Mouse (Mus musculus) CD4-positive, CD25-positive, alpha-beta regulatory T cell, adult 2 months (primary cell): ENCODE measurements around the gene Tbc1d5.

ENCODE experiments used
- DNase-seq: peaks from one replicate; pipeline ENCODE4 v3.0.0-alpha.2; 2012; ENCODE audit warnings: low read depth, low spot score

Gene Tbc1d5

GRCm38 (mm10) chr17:51179195-51179953 is at the start of gene Tbc1d5:
TSS of gene Tbc1d5 (minus strand) at chr17:51179352.
- peak; percentile 81 for DNase-seq

- no peak for DNase-seq
Observed at GRCm38 (mm10) chr17:51226056-51226455, 46.9 kb upstream of the Tbc1d5 start.

GRCm38 (mm10) chr17:51223152-51223551 is 44.0 kb upstream of the Tbc1d5 start:
- no peak for DNase-seq

- DNase-seq, result no peak
Observed at GRCm38 (mm10) chr17:51221075-51221474, 41.9 kb upstream of the Tbc1d5 start.

GRCm38 (mm10) chr17:51219897-51220296 is 40.7 kb upstream of the Tbc1d5 start:
- no peak for DNase-seq

- no peak for DNase-seq
Observed at GRCm38 (mm10) chr17:51216426-51216825, 37.3 kb upstream of the Tbc1d5 start.

GRCm38 (mm10) chr17:51209565-51209964 is 30.4 kb upstream of the Tbc1d5 start:
- DNase-seq, result no peak

- no peak for DNase-seq
Observed at GRCm38 (mm10) chr17:51204643-51205042, 25.5 kb upstream of the Tbc1d5 start.

- no peak for DNase-seq
Observed at GRCm38 (mm10) chr17:51195561-51195960, 16.4 kb upstream of the Tbc1d5 start.

- DNase-seq, result no peak
Observed at GRCm38 (mm10) chr17:51194787-51195186, 15.6 kb upstream of the Tbc1d5 start.

GRCm38 (mm10) chr17:51191381-51191780 is 12.2 kb upstream of the Tbc1d5 start:
- DNase-seq, result no peak

- DNase-seq, result no peak
Observed at GRCm38 (mm10) chr17:51182715-51183114, 3.6 kb upstream of the Tbc1d5 start.

GRCm38 (mm10) chr17:51178491-51179194 is 509 bp downstream of the Tbc1d5 start:
- peak; percentile 59 for DNase-seq

GRCm38 (mm10) chr17:51177923-51178322 is 1.2 kb downstream of the Tbc1d5 start:
- DNase-seq, result no peak

GRCm38 (mm10) chr17:51172332-51172731 is 6.8 kb downstream of the Tbc1d5 start:
- DNase-seq, result peak; percentile 6

GRCm38 (mm10) chr17:51171504-51171903 is 7.6 kb downstream of the Tbc1d5 start:
- DNase-seq, result no peak

- DNase-seq, result no peak
Observed at GRCm38 (mm10) chr17:51169911-51170310, 9.2 kb downstream of the Tbc1d5 start.

- no peak for DNase-seq
Observed at GRCm38 (mm10) chr17:51162366-51162765, 16.8 kb downstream of the Tbc1d5 start.

- DNase-seq, result peak; percentile 5
Observed at GRCm38 (mm10) chr17:51159261-51159660, 19.9 kb downstream of the Tbc1d5 start.

- DNase-seq, result no peak
Observed at GRCm38 (mm10) chr17:51150999-51151398, 28.2 kb downstream of the Tbc1d5 start.

- DNase-seq, result no peak
Observed at GRCm38 (mm10) chr17:51144983-51145382, 34.2 kb downstream of the Tbc1d5 start.

- no peak for DNase-seq
Observed at GRCm38 (mm10) chr17:51142095-51142494, 37.1 kb downstream of the Tbc1d5 start.

GRCm38 (mm10) chr17:51111194-51111593 is 68.0 kb downstream of the Tbc1d5 start:
- DNase-seq, result peak; percentile 39
